Mouse (Mus musculus): ENCODE measurements around the gene Cul4b.
"Not testable (repeated sequence)": the region's sequence is repeated elsewhere in the genome, so short reads cannot be mapped to it uniquely, and the experiment has no call there.

Gene Cul4b

GRCm38 (mm10) chrX:38576078-38576477, at the start of gene Cul4b:
Cul4b (minus strand) TSS chrX:38576196.
- DNase-seq, result no peak

GRCm38 (mm10) chrX:38600995-38601369, 25.0 kb upstream of the Cul4b start:
- peak; percentile 10 for DNase-seq

GRCm38 (mm10) chrX:38600177-38600994, 24.4 kb upstream of the Cul4b start, which contains the start of gene Mcts1:
Mcts1 (plus strand) TSS chrX:38600578.
- peak; percentile 82 for DNase-seq

GRCm38 (mm10) chrX:38593180-38593889, 17.3 kb upstream of the Cul4b start:
- no peak for DNase-seq

GRCm38 (mm10) chrX:38591749-38592148, 15.8 kb upstream of the Cul4b start:
- no peak for DNase-seq

- DNase-seq, result no peak
Observed at GRCm38 (mm10) chrX:38589827-38590226, 13.8 kb upstream of the Cul4b start.

GRCm38 (mm10) chrX:38583261-38583660, 7.3 kb upstream of the Cul4b start:
- DNase-seq, result no peak

GRCm38 (mm10) chrX:38581140-38581539, 5.1 kb upstream of the Cul4b start:
- no peak for DNase-seq

GRCm38 (mm10) chrX:38566521-38567205, 9.3 kb downstream of the Cul4b start:
- no peak for DNase-seq

- no peak for DNase-seq
Observed at GRCm38 (mm10) chrX:38565176-38565542, 10.8 kb downstream of the Cul4b start.

GRCm38 (mm10) chrX:38564542-38565175, 11.3 kb downstream of the Cul4b start:
- peak; percentile 91 for DNase-seq

- peak; percentile 50 for DNase-seq
Observed at GRCm38 (mm10) chrX:38563941-38564541, 12.0 kb downstream of the Cul4b start.

GRCm38 (mm10) chrX:38553255-38553654, 22.7 kb downstream of the Cul4b start:
- DNase-seq, result no peak

- DNase-seq, result peak; percentile 3
Observed at GRCm38 (mm10) chrX:38514556-38514955, 61.4 kb downstream of the Cul4b start.

- no peak for DNase-seq
Observed at GRCm38 (mm10) chrX:38504846-38505245, 71.2 kb downstream of the Cul4b start.

GRCm38 (mm10) chrX:38502182-38502581, 73.8 kb downstream of the Cul4b start:
- DNase-seq, result not testable (repeated sequence)

GRCm38 (mm10) chrX:38485464-38485863, 90.5 kb downstream of the Cul4b start:
- not testable (repeated sequence) for DNase-seq

Measured in cerebellum, adult 11-12 months (tissue).